Mouse (Mus musculus) hindbrain, embryonic 13.5 days (tissue): ENCODE data around the gene Stxbp1. TPM values are rescaled to one million over a fixed set of nuclear protein-coding genes. Genes with fewer than 3 reads are reported as not detected.
"Not testable (repeated sequence)": the region's sequence is repeated elsewhere in the genome, so short reads cannot be mapped to it uniquely, and the experiment has no call there.

Source experiments
- ATAC-seq: fragments of 200-750 bp; cut with Nextera tagmentation; 2 replicates; pipeline ENCODE4 v1.8.0; 2017; ENCODE audit warnings: moderate TSS enrichment; ENCODE audit not compliant: low FRiP score
- H3K27ac ChIP-seq: fragments of 300-500 bp; sonication (generic); 2 replicates; pipeline ENCODE4 v1.5.1; 2015; ENCODE audit warnings: inconsistent platforms, mild to moderate bottlenecking, moderate library complexity
- H3K27me3 ChIP-seq: fragments of 300-500 bp; sonication (generic); 2 replicates; pipeline ENCODE4 v1.6.1; 2015; ENCODE audit warnings: mild to moderate bottlenecking, inconsistent platforms
- H3K36me3 ChIP-seq: fragments of 300-500 bp; sonication (generic); 2 replicates; pipeline ENCODE4 v1.6.1; 2015; ENCODE audit warnings: mild to moderate bottlenecking, inconsistent platforms
- H3K4me1 ChIP-seq: fragments of 300-500 bp; sonication (generic); replicated peaks from 2 replicates; pipeline ENCODE4 v1.6.1; 2015; ENCODE audit warnings: inconsistent platforms
- H3K4me2 ChIP-seq: fragments of 300-500 bp; sonication (generic); 2 replicates; pipeline ENCODE4 v1.6.1; 2015; ENCODE audit warnings: inconsistent platforms, mild to moderate bottlenecking, moderate library complexity
- H3K4me3 ChIP-seq: fragments of 300-500 bp; sonication (generic); 2 replicates; pipeline ENCODE4 v1.5.1; 2015; ENCODE audit warnings: mild to moderate bottlenecking, inconsistent platforms
- H3K9ac ChIP-seq: fragments of 300-500 bp; sonication (generic); 2 replicates; pipeline ENCODE4 v1.6.1; 2015; ENCODE audit warnings: mild to moderate bottlenecking, inconsistent platforms
- H3K9me3 ChIP-seq: fragments of 300-500 bp; sonication (generic); 2 replicates; pipeline ENCODE4 v1.6.1; 2016; ENCODE audit warnings: inconsistent platforms
- WGBS: fragments of 180-500 bp; shearing (Covaris S2); methylation state at CpG from one replicate; pipeline ENCODE4 v1.1.7; 2015; 5-methylcytosine and 5-hydroxymethylcytosine counted together
- polyA plus RNA-seq: library from polyadenylated mRNA; unstranded; fragments of >200 nt; fragmentation: Nextera tagmentation; extraction: Ambion mirVana; gene quantifications from 2 replicates; pipeline ENCODE4 v1.2.1, GENCODE M21; 2015

The Stxbp1 gene
- polyA plus RNA-seq, 1 experiment from 2014 or later = 180 TPM

GRCm38 (mm10) chr2:32869721-32870274 lies 22.8 kb upstream of the Stxbp1 start:
- Histone ChIP-seq H3K27me3 (no peaks in the 10 kb centered on the region), H3K36me3 (no peaks in the 10 kb centered on the region), H3K4me3 (no peak overlapping the region), H3K4me1 (peaks cover 13% of the 10 kb centered on the region), H3K9ac (no peak overlapping the region), H3K27ac (no peak overlapping the region), H3K4me2 (no peak overlapping the region), H3K9me3 (no peaks in the 10 kb centered on the region)
- WGBS = 59% methylated on average over 6 of the region's 6 CpGs
- ATAC-seq = no peak

- H3K36me3 ChIP-seq = no peaks in the 10 kb centered on the region
- WGBS = 82% methylated on average over 4 of the region's 4 CpGs
- no peaks in the 10 kb centered on the region for H3K9me3 ChIP-seq
- no peak overlapping the region for H3K4me3 ChIP-seq
- no peaks in the 10 kb centered on the region for H3K4me1 ChIP-seq
- H3K9ac ChIP-seq = no peak overlapping the region
- no peak overlapping the region for H3K27ac ChIP-seq
- H3K4me2 ChIP-seq = no peak overlapping the region
- no peak for ATAC-seq
- no peaks in the 10 kb centered on the region for H3K27me3 ChIP-seq
These were observed 20.3 kb upstream of the Stxbp1 start for GRCm38 (mm10) chr2:32867354-32867753.

GRCm38 (mm10) chr2:32864755-32865154 lies 17.7 kb upstream of the Stxbp1 start:
- H3K9ac ChIP-seq = no peak overlapping the region
- no peaks in the 10 kb centered on the region for H3K36me3 ChIP-seq
- ATAC-seq = no peak
- no peak overlapping the region for H3K4me3 ChIP-seq
- WGBS = 67% methylated on average over 2 of the region's 2 CpGs
- H3K9me3 ChIP-seq = no peaks in the 10 kb centered on the region
- no peaks in the 10 kb centered on the region for H3K27me3 ChIP-seq
- H3K4me2 ChIP-seq = no peak overlapping the region
- no peaks in the 10 kb centered on the region for H3K4me1 ChIP-seq
- H3K27ac ChIP-seq = no peak overlapping the region

- 92% methylated on average over 3 of the region's 3 CpGs for WGBS
- ATAC-seq = no peak
- Histone ChIP-seq H3K4me3 (no peak overlapping the region), H3K9me3 (no peaks in the 10 kb centered on the region), H3K4me1 (no peaks in the 10 kb centered on the region), H3K36me3 (no peaks in the 10 kb centered on the region), H3K27ac (no peak overlapping the region), H3K9ac (no peak overlapping the region), H3K27me3 (no peaks in the 10 kb centered on the region), H3K4me2 (no peak overlapping the region)
These were observed 16.3 kb upstream of the Stxbp1 start for GRCm38 (mm10) chr2:32863317-32863716.

GRCm38 (mm10) chr2:32860799-32861198 lies 13.8 kb upstream of the Stxbp1 start:
- no peak overlapping the region for H3K9ac ChIP-seq
- no peak overlapping the region for H3K27ac ChIP-seq
- no peak overlapping the region for H3K4me2 ChIP-seq
- WGBS = 79% methylated on average over 8 of the region's 8 CpGs
- no peaks in the 10 kb centered on the region for H3K27me3 ChIP-seq
- no peaks in the 10 kb centered on the region for H3K9me3 ChIP-seq
- H3K36me3 ChIP-seq = no peaks in the 10 kb centered on the region
- H3K4me1 ChIP-seq = 0 out of 2 replicates have a peak, but pooled peaks cover 3% of the 10 kb centered on the region
- ATAC-seq = no peak
- no peak overlapping the region for H3K4me3 ChIP-seq

- no peak for ATAC-seq
- H3K27ac ChIP-seq = no peak overlapping the region
- no peak overlapping the region for H3K4me3 ChIP-seq
- H3K9me3 ChIP-seq = no peaks in the 10 kb centered on the region
- WGBS = 85% methylated on average over 5 of the region's 5 CpGs
- H3K9ac ChIP-seq = no peak overlapping the region
- H3K36me3 ChIP-seq = no peaks in the 10 kb centered on the region
- no peaks in the 10 kb centered on the region for H3K27me3 ChIP-seq
- H3K4me2 ChIP-seq = no peak overlapping the region
- H3K4me1 ChIP-seq = 0 out of 2 replicates have a peak, but pooled peaks cover 3% of the 10 kb centered on the region
These were observed 12.6 kb upstream of the Stxbp1 start for GRCm38 (mm10) chr2:32859622-32860012.

- no peak overlapping the region for H3K4me3 ChIP-seq
- WGBS = 47% methylated on average over 10 of the region's 10 CpGs
- no peaks in the 10 kb centered on the region for H3K36me3 ChIP-seq
- H3K27ac ChIP-seq = no peak overlapping the region
- no peak overlapping the region for H3K9ac ChIP-seq
- no peaks in the 10 kb centered on the region for H3K27me3 ChIP-seq
- no peaks in the 10 kb centered on the region for H3K9me3 ChIP-seq
- ATAC-seq = peak; percentile 9; the same call in 1 of the 2 replicates
- H3K4me2 ChIP-seq = no peak overlapping the region
- H3K4me1 ChIP-seq = 0 out of 2 replicates have a peak, but pooled peaks cover 3% of the 10 kb centered on the region
These were observed 12.1 kb upstream of the Stxbp1 start for GRCm38 (mm10) chr2:32859010-32859621.

- ATAC-seq = 0 out of 2 replicates have a peak, but pooled peaks have one; percentile 47
- H3K4me3 ChIP-seq = no peak overlapping the region
- H3K4me2 ChIP-seq = no peak overlapping the region
- peaks cover under 1% of the 10 kb centered on the region; the same call in 1 of the 2 replicates for H3K27me3 ChIP-seq
- no peaks in the 10 kb centered on the region for H3K36me3 ChIP-seq
- no peak overlapping the region for H3K27ac ChIP-seq
- H3K9ac ChIP-seq = no peak overlapping the region
- H3K4me1 ChIP-seq = peaks cover 3% of the 10 kb centered on the region; the same call in 1 of the 2 replicates
- no peaks in the 10 kb centered on the region for H3K9me3 ChIP-seq
- WGBS = 0% methylated on average over 7 of the region's 7 CpGs
These were observed 10.5 kb upstream of the Stxbp1 start for GRCm38 (mm10) chr2:32857584-32857983.

GRCm38 (mm10) chr2:32855790-32856465 lies 8.9 kb upstream of the Stxbp1 start:
- peaks cover 13% of the 10 kb centered on the region for H3K27me3 ChIP-seq
- H3K9ac ChIP-seq = 0 out of 2 replicates have a peak overlapping the region, but pooled peaks have one; percentile 19
- H3K4me3 ChIP-seq = no peak overlapping the region
- no peaks in the 10 kb centered on the region for H3K36me3 ChIP-seq
- no peak for ATAC-seq
- H3K4me1 ChIP-seq = peaks cover 11% of the 10 kb centered on the region
- H3K27ac ChIP-seq = no peak overlapping the region
- H3K9me3 ChIP-seq = no peaks in the 10 kb centered on the region
- 43% methylated on average over 5 of the region's 5 CpGs for WGBS
- no peak overlapping the region for H3K4me2 ChIP-seq

GRCm38 (mm10) chr2:32855046-32855785 lies 8.2 kb upstream of the Stxbp1 start:
- H3K4me3 ChIP-seq = no peak overlapping the region
- H3K9me3 ChIP-seq = no peaks in the 10 kb centered on the region
- 65% methylated on average over 7 of the region's 7 CpGs for WGBS
- no peak overlapping the region for H3K4me2 ChIP-seq
- no peaks in the 10 kb centered on the region for H3K36me3 ChIP-seq
- H3K27ac ChIP-seq = no peak overlapping the region
- H3K4me1 ChIP-seq = peaks cover 11% of the 10 kb centered on the region
- no peak overlapping the region for H3K9ac ChIP-seq
- ATAC-seq = no peak
- peaks cover 15% of the 10 kb centered on the region for H3K27me3 ChIP-seq

GRCm38 (mm10) chr2:32854206-32854605 lies 7.2 kb upstream of the Stxbp1 start:
- ATAC-seq = 0 out of 2 replicates have a peak, but pooled peaks have one; percentile 37
- WGBS = 6% methylated on average over 8 of the region's 8 CpGs
- Histone ChIP-seq H3K9me3 (no peaks in the 10 kb centered on the region), H3K4me1 (peaks cover 11% of the 10 kb centered on the region), H3K9ac (no peak overlapping the region), H3K36me3 (no peaks in the 10 kb centered on the region), H3K27ac (no peak overlapping the region), H3K4me3 (no peak overlapping the region), H3K27me3 (peaks cover 15% of the 10 kb centered on the region), H3K4me2 (no peak overlapping the region)

- H3K27ac ChIP-seq = not testable (repeated sequence)
These were observed 6.7 kb upstream of the Stxbp1 start for GRCm38 (mm10) chr2:32853716-32854115.

More at GRCm38 (mm10) chr2:32853716-32854115, 6.7 kb upstream of the Stxbp1 start:
- not testable (repeated sequence) for H3K36me3 ChIP-seq, H3K4me2 ChIP-seq, ATAC-seq, H3K9me3 ChIP-seq, H3K9ac ChIP-seq, H3K4me3 ChIP-seq
- WGBS = 76% methylated on average over 4 of the region's 4 CpGs
- Histone ChIP-seq H3K27me3 (peaks cover 15% of the 10 kb centered on the region), H3K4me1 (peaks cover 11% of the 10 kb centered on the region)
